Mouse (Mus musculus) thymus, postnatal 36 days (tissue): Measurements from ENCODE around the gene Btla.
A peak's percentile ranks its signal among the peaks of the same experiment; 100 is the strongest.

Source experiments
- DNase-seq, 2 experiments: peaks; one replicate each; pipeline ENCODE4 v3.0.0; 2022; ENCODE audit warnings: mixed read lengths in 2 of 2

The Btla gene

GRCm38 (mm10) chr16:45223648-45224388 lies at the start of gene Btla:
TSS of gene Btla (plus strand) at chr16:45224315.
- peak; percentile 42 to 46 for DNase-seq

- DNase-seq = no peak
Measured at GRCm38 (mm10) chr16:45178552-45178951, 45.6 kb upstream of the Btla start.

- no peak for DNase-seq
Measured at GRCm38 (mm10) chr16:45181824-45182223, 42.3 kb upstream of the Btla start.

- peak; percentile 63 to 71 for DNase-seq
Measured at GRCm38 (mm10) chr16:45192613-45193012, 31.5 kb upstream of the Btla start.

- DNase-seq = peak; percentile 26 to 33
Measured at GRCm38 (mm10) chr16:45196816-45197215, 27.3 kb upstream of the Btla start.

- DNase-seq = no peak
Measured at GRCm38 (mm10) chr16:45201395-45201794, 22.7 kb upstream of the Btla start.

- DNase-seq = no peak
Measured at GRCm38 (mm10) chr16:45204438-45204837, 19.7 kb upstream of the Btla start.

- no peak for DNase-seq
Measured at GRCm38 (mm10) chr16:45204859-45205670, 19.1 kb upstream of the Btla start.

GRCm38 (mm10) chr16:45222016-45222415 lies 2.1 kb upstream of the Btla start:
- no peak for DNase-seq

GRCm38 (mm10) chr16:45222771-45223170 lies 1.3 kb upstream of the Btla start:
- DNase-seq = no peak

- DNase-seq = no peak
Measured at GRCm38 (mm10) chr16:45224431-45225008, 405 bp downstream of the Btla start.

- no peak for DNase-seq
Measured at GRCm38 (mm10) chr16:45227002-45227401, 2.9 kb downstream of the Btla start.

GRCm38 (mm10) chr16:45231296-45231695 lies 7.2 kb downstream of the Btla start:
- no peak for DNase-seq

GRCm38 (mm10) chr16:45233007-45233406 lies 8.9 kb downstream of the Btla start:
- DNase-seq = no peak

GRCm38 (mm10) chr16:45242700-45243099 lies 18.6 kb downstream of the Btla start:
- DNase-seq = no peak

- DNase-seq = no peak
Measured at GRCm38 (mm10) chr16:45244930-45245472, 20.9 kb downstream of the Btla start.

GRCm38 (mm10) chr16:45249761-45250160 lies 25.6 kb downstream of the Btla start:
- no peak for DNase-seq

GRCm38 (mm10) chr16:45250317-45250716 lies 26.2 kb downstream of the Btla start:
- DNase-seq = no peak

- no peak for DNase-seq
Measured at GRCm38 (mm10) chr16:45251773-45252413, 27.8 kb downstream of the Btla start.

- no peak for DNase-seq
Measured at GRCm38 (mm10) chr16:45255183-45255861, 31.2 kb downstream of the Btla start.

GRCm38 (mm10) chr16:45256895-45257294 lies 32.8 kb downstream of the Btla start:
- DNase-seq = no peak

GRCm38 (mm10) chr16:45257567-45257966 lies 33.5 kb downstream of the Btla start:
- no peak for DNase-seq
